Mouse (Mus musculus) intestine, postnatal 0 days (tissue): ENCODE data around the gene Rnf135. TPM values are rescaled to one million over a fixed set of nuclear protein-coding genes. Genes with fewer than 3 reads are reported as not detected.
A peak's percentile ranks its signal among the peaks of the same experiment; 100 is the strongest.

Source experiments
- ATAC-seq: fragments of 200-750 bp; cut with Nextera tagmentation; 2 replicates; pipeline ENCODE4 v1.8.0; 2017; ENCODE audit warnings: mild to moderate bottlenecking, moderate TSS enrichment, moderate library complexity
- H3K27ac ChIP-seq: fragments of 300-500 bp; sonication (generic); 2 replicates; pipeline ENCODE4 v1.5.1; 2014; ENCODE audit warnings: mild to moderate bottlenecking, low read depth, low read length, moderate library complexity
- H3K27me3 ChIP-seq: fragments of 300-500 bp; sonication (generic); replicated peaks from 2 replicates; pipeline ENCODE4 v1.6.1; 2014; ENCODE audit warnings: low read length, mixed read lengths; ENCODE audit not compliant: control insufficient read depth, insufficient read depth
- H3K36me3 ChIP-seq: fragments of 300-500 bp; sonication (generic); 2 replicates; pipeline ENCODE4 v1.6.1; 2014; ENCODE audit warnings: mild to moderate bottlenecking, moderate library complexity; ENCODE audit not compliant: control insufficient read depth, insufficient read depth
- H3K4me1 ChIP-seq: fragments of 300-500 bp; sonication (generic); replicated peaks from 2 replicates; pipeline ENCODE4 v1.6.1; 2014; ENCODE audit warnings: antibody characterized with exemption, low read length, mixed read lengths; ENCODE audit not compliant: control insufficient read depth, insufficient read depth
- H3K4me2 ChIP-seq: fragments of 300-500 bp; sonication (generic); replicated peaks from 2 replicates; pipeline ENCODE4 v1.6.1; 2014; ENCODE audit warnings: low read depth, mild to moderate bottlenecking, moderate library complexity
- H3K4me3 ChIP-seq: fragments of 300-500 bp; sonication (generic); 2 replicates; pipeline ENCODE4 v1.5.1; 2014; ENCODE audit warnings: low read depth, low read length
- H3K9ac ChIP-seq: fragments of 300-500 bp; sonication (generic); 2 replicates; pipeline ENCODE4 v1.6.1; 2014; ENCODE audit warnings: mild to moderate bottlenecking, low read depth, low read length
- H3K9me3 ChIP-seq: fragments of 300-500 bp; sonication (generic); 2 replicates; pipeline ENCODE4 v1.6.1; 2016; ENCODE audit warnings: mixed run types; ENCODE audit not compliant: control insufficient read depth
- CTCF ChIP-seq: sonication (generic); IDR thresholded peaks from 2 replicates; pipeline ENCODE4 v1.5.1; 2016; ENCODE audit warnings: low read depth, mild to moderate bottlenecking, control low read depth, antibody characterized with exemption, moderate library complexity
- WGBS: fragments of 180-500 bp; shearing (Covaris S2); extraction: QIAGEN DNeasy Blood & Tissue Kit; methylation state at CpG from one replicate; pipeline ENCODE4 v1.1.7; 2014; 5-methylcytosine and 5-hydroxymethylcytosine counted together
- polyA plus RNA-seq: library from polyadenylated mRNA; unstranded; fragments of >200 nt; fragmentation: Nextera tagmentation; extraction: Ambion mirVana; gene quantifications from 2 replicates; pipeline ENCODE4 v1.2.1, GENCODE M21; 2015

Gene Rnf135
- polyA plus RNA-seq, 1 experiment from 2014 or later, result 8.9 TPM

- Histone ChIP-seq H3K9me3 (no peaks in the 10 kb centered on the region), H3K9ac (no peak overlapping the region), H3K27ac (no peak overlapping the region), H3K4me2 (no peak overlapping the region), H3K4me3 (no peak overlapping the region), H3K36me3 (peaks cover 34% of the 10 kb centered on the region), H3K4me1 (no peaks in the 10 kb centered on the region), H3K27me3 (no peaks in the 10 kb centered on the region)
- WGBS, result 48% methylated on average over 4 of the region's 4 CpGs
- ATAC-seq, result no peak
- no peak for TF ChIP-seq CTCF
Observed at GRCm38 (mm10) chr11:80190280-80190679, 6.6 kb downstream of the Rnf135 start.

GRCm38 (mm10) chr11:80193827-80194226, 10.2 kb downstream of the Rnf135 start:
- 70% methylated on average over 4 of the region's 4 CpGs for WGBS
- no peak for ATAC-seq
- Histone ChIP-seq H3K27me3 (no peaks in the 10 kb centered on the region), H3K9me3 (no peaks in the 10 kb centered on the region), H3K36me3 (peaks cover 34% of the 10 kb centered on the region), H3K27ac (no peak overlapping the region), H3K4me2 (no peak overlapping the region), H3K4me3 (no peak overlapping the region), H3K9ac (no peak overlapping the region), H3K4me1 (no peaks in the 10 kb centered on the region)
- TF ChIP-seq CTCF, result peak; percentile 36; the same call in 1 of the 2 replicates

- H3K4me1 ChIP-seq, result no peaks in the 10 kb centered on the region
- H3K36me3 ChIP-seq, result peaks cover 18% of the 10 kb centered on the region
- H3K9me3 ChIP-seq, result no peaks in the 10 kb centered on the region
- TF ChIP-seq CTCF, result no peak
- ATAC-seq, result no peak
- H3K27ac ChIP-seq, result no peak overlapping the region
- no peaks in the 10 kb centered on the region for H3K27me3 ChIP-seq
- WGBS, result 86% methylated on average over 7 of the region's 7 CpGs
- H3K9ac ChIP-seq, result no peak overlapping the region
- H3K4me2 ChIP-seq, result no peak overlapping the region
- H3K4me3 ChIP-seq, result no peak overlapping the region
Observed at GRCm38 (mm10) chr11:80196351-80196750, 12.7 kb downstream of the Rnf135 start.

GRCm38 (mm10) chr11:80199316-80199715, 15.7 kb downstream of the Rnf135 start:
- 89% methylated on average over 3 of the region's 3 CpGs for WGBS
- no peaks in the 10 kb centered on the region for H3K9me3 ChIP-seq
- ATAC-seq, result no peak
- peaks cover 8% of the 10 kb centered on the region for H3K36me3 ChIP-seq
- H3K27ac ChIP-seq, result no peak overlapping the region
- H3K4me1 ChIP-seq, result no peaks in the 10 kb centered on the region
- H3K4me3 ChIP-seq, result no peak overlapping the region
- no peak for TF ChIP-seq CTCF
- no peaks in the 10 kb centered on the region for H3K27me3 ChIP-seq
- no peak overlapping the region for H3K9ac ChIP-seq
- H3K4me2 ChIP-seq, result no peak overlapping the region

- Histone ChIP-seq H3K36me3 (peaks cover 3% of the 10 kb centered on the region), H3K27me3 (no peaks in the 10 kb centered on the region), H3K9me3 (no peaks in the 10 kb centered on the region), H3K4me3 (no peak overlapping the region), H3K9ac (no peak overlapping the region), H3K27ac (no peak overlapping the region), H3K4me1 (no peaks in the 10 kb centered on the region), H3K4me2 (no peak overlapping the region)
- TF ChIP-seq CTCF, result peak; percentile 58
- 95% methylated on average over 2 of the region's 2 CpGs for WGBS
- ATAC-seq, result no peak
Observed at GRCm38 (mm10) chr11:80199773-80200172, 16.1 kb downstream of the Rnf135 start.

- Histone ChIP-seq H3K9me3 (no peaks in the 10 kb centered on the region), H3K4me2 (no peak overlapping the region), H3K36me3 (no peaks in the 10 kb centered on the region; the same call in 1 of the 2 replicates), H3K27ac (no peak overlapping the region), H3K27me3 (no peaks in the 10 kb centered on the region), H3K9ac (no peak overlapping the region), H3K4me3 (no peak overlapping the region), H3K4me1 (no peaks in the 10 kb centered on the region)
- WGBS, result 94% methylated on average over 1 of the region's 1 CpGs
- peak; percentile 68 for TF ChIP-seq CTCF
- ATAC-seq, result no peak
Observed at GRCm38 (mm10) chr11:80200326-80200725, 16.7 kb downstream of the Rnf135 start.

GRCm38 (mm10) chr11:80202296-80202695, 18.6 kb downstream of the Rnf135 start:
- TF ChIP-seq CTCF, result no peak
- Histone ChIP-seq H3K4me3 (no peak overlapping the region), H3K4me1 (no peaks in the 10 kb centered on the region), H3K9ac (no peak overlapping the region), H3K4me2 (no peak overlapping the region), H3K9me3 (no peaks in the 10 kb centered on the region), H3K36me3 (no peaks in the 10 kb centered on the region; the same call in 1 of the 2 replicates), H3K27me3 (no peaks in the 10 kb centered on the region), H3K27ac (no peak overlapping the region)
- WGBS, result 61% methylated on average over 6 of the region's 6 CpGs
- ATAC-seq, result no peak
